Mouse (Mus musculus) neural tube, embryonic 14.5 days (tissue): ENCODE results near the gene Chrm3. TPM values are rescaled to one million over a fixed set of nuclear protein-coding genes. Genes with fewer than 3 reads are reported as not detected.
A peak's percentile ranks its signal among the peaks of the same experiment; 100 is the strongest.
"Not testable (repeated sequence)": the region's sequence is repeated elsewhere in the genome, so short reads cannot be mapped to it uniquely, and the experiment has no call there.

Experiments
- ATAC-seq: fragments of 200-750 bp; cut with Nextera tagmentation; 2 replicates; pipeline ENCODE4 v1.8.0; 2017; ENCODE audit warnings: low read depth, mild to moderate bottlenecking, moderate TSS enrichment, moderate library complexity
- H3K27ac ChIP-seq: fragments of 300-500 bp; sonication (generic); 2 replicates; pipeline ENCODE4 v1.5.1; 2014; ENCODE audit warnings: low read depth, mild to moderate bottlenecking, control low read depth, low read length, moderate library complexity, mixed read lengths
- H3K27me3 ChIP-seq: fragments of 300-500 bp; sonication (generic); 2 replicates; pipeline ENCODE4 v1.6.1; 2014; ENCODE audit warnings: low read length; ENCODE audit not compliant: control insufficient read depth, insufficient read depth
- H3K36me3 ChIP-seq: fragments of 300-500 bp; sonication (generic); 2 replicates; pipeline ENCODE4 v1.6.1; 2014; ENCODE audit warnings: low read length, mixed read lengths; ENCODE audit not compliant: control insufficient read depth, insufficient read depth
- H3K4me1 ChIP-seq: fragments of 300-500 bp; sonication (generic); 2 replicates; pipeline ENCODE4 v1.6.1; 2014; ENCODE audit warnings: low read length; ENCODE audit not compliant: control insufficient read depth, insufficient read depth
- H3K4me2 ChIP-seq: fragments of 300-500 bp; sonication (generic); 2 replicates; pipeline ENCODE4 v1.6.1; 2014; ENCODE audit warnings: mild to moderate bottlenecking, low read depth, low read length, control low read depth
- H3K4me3 ChIP-seq: fragments of 300-500 bp; sonication (generic); 2 replicates; pipeline ENCODE4 v1.5.1; 2014; ENCODE audit warnings: low read depth, low read length, control low read depth, mixed read lengths
- H3K9ac ChIP-seq: fragments of 300-500 bp; sonication (generic); replicated peaks from 2 replicates; pipeline ENCODE4 v1.6.1; 2014; ENCODE audit warnings: low read depth, mild to moderate bottlenecking, control low read depth, low read length, mixed read lengths
- H3K9me3 ChIP-seq: fragments of 300-500 bp; sonication (generic); 2 replicates; pipeline ENCODE4 v1.6.1; 2016; ENCODE audit warnings: low read length; ENCODE audit not compliant: control insufficient read depth
- WGBS: fragments of 180-500 bp; shearing (Covaris S2); extraction: QIAGEN DNeasy Blood & Tissue Kit; methylation state at CpG from one replicate; pipeline ENCODE4 v1.1.7; 2014; 5-methylcytosine and 5-hydroxymethylcytosine counted together
- microRNA-seq: library from miRNA; unstranded; fragments of <30 nt; microRNA quantifications from one replicate; pipeline ENCODE4, GENCODE M21; 2016
- polyA plus RNA-seq: library from polyadenylated mRNA; unstranded; fragments of >200 nt; fragmentation: Nextera tagmentation; extraction: Ambion mirVana; gene quantifications from 2 replicates; pipeline ENCODE4 v1.2.1, GENCODE M21; 2014

Gene Chrm3
- polyA plus RNA-seq, 1 experiment from 2014 or later: 5.2 TPM

DNA sequence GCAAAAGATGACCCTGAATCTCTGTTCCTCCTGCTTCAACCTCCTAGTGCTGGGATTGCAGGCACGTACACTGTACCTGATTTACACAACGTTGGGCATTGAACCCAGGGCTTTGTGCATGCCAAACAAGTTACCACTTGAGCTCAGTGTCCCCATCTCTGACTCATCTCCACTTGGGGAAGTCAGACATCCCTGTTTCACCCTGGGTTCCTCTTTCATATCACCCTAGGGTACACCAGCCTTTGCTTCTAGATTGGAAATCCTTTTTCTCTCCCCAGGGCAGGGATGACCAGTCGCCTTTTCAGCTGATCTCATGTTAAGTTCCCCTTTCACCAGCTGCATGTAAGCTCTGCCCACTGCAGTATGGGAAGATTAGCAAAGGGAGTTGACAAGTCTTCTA is 487.3 kb downstream of the Chrm3 start:
- no peak for ATAC-seq
- Histone ChIP-seq H3K27me3 (no peaks in the 10 kb centered on the region), H3K36me3 (no peaks in the 10 kb centered on the region), H3K4me3 (no peak overlapping the region), H3K27ac (no peak overlapping the region), H3K4me2 (no peak overlapping the region), H3K4me1 (no peaks in the 10 kb centered on the region), H3K9ac (no peak overlapping the region), H3K9me3 (no peaks in the 10 kb centered on the region)
- 74% methylated on average over 3 of the region's 3 CpGs for WGBS

- Histone ChIP-seq H3K4me2 (no peak overlapping the region), H3K4me1 (no peaks in the 10 kb centered on the region), H3K9ac (no peak overlapping the region), H3K36me3 (no peaks in the 10 kb centered on the region), H3K4me3 (no peak overlapping the region), H3K9me3 (no peaks in the 10 kb centered on the region), H3K27me3 (no peaks in the 10 kb centered on the region), H3K27ac (no peak overlapping the region)
- ATAC-seq: no peak
- WGBS: 76% methylated on average over 2 of the region's 2 CpGs
Measured at GRCm38 (mm10) chr13:9866161-9866560, 494.5 kb downstream of the Chrm3 start.

DNA sequence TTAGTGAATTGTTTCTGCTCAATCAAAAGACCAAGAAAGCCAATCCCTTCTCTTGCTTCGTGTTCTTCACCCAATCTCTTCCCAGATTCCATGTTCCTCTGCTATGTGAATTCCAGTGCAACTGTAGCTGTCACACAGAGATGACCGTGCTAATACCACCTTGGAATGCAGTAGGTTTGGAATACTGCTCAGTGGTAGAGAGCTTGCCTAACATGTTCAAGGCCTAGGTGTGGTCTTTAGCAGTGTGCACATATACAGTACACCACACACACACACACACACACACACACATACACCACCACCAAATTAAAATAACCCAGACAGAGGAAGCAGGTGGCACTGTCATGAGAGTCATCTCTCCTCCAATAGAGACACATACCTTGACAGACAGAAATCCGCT is 513.1 kb downstream of the Chrm3 start:
- H3K27me3 ChIP-seq: no peaks in the 10 kb centered on the region
- peak; percentile 60 for ATAC-seq
- 79% methylated on average over 3 of the region's 3 CpGs for WGBS
- no peaks in the 10 kb centered on the region for H3K36me3 ChIP-seq
- no peak overlapping the region for H3K27ac ChIP-seq
- no peak overlapping the region for H3K9ac ChIP-seq
- no peaks in the 10 kb centered on the region for H3K9me3 ChIP-seq
- no peaks in the 10 kb centered on the region for H3K4me1 ChIP-seq
- H3K4me3 ChIP-seq: no peak overlapping the region
- no peak overlapping the region for H3K4me2 ChIP-seq

GRCm38 (mm10) chr13:9846543-9847434 is 513.9 kb downstream of the Chrm3 start:
- Histone ChIP-seq H3K9ac (no peak overlapping the region), H3K4me3 (no peak overlapping the region), H3K36me3 (no peaks in the 10 kb centered on the region), H3K9me3 (no peaks in the 10 kb centered on the region), H3K27me3 (no peaks in the 10 kb centered on the region), H3K27ac (no peak overlapping the region), H3K4me2 (0 out of 2 replicates have a peak overlapping the region, but pooled peaks have one; percentile 9), H3K4me1 (no peaks in the 10 kb centered on the region)
- ATAC-seq: peak; percentile 93
- 33% methylated on average over 14 of the region's 14 CpGs for WGBS

- not testable (repeated sequence) for H3K27ac ChIP-seq, H3K4me2 ChIP-seq, H3K9ac ChIP-seq, ATAC-seq, H3K4me3 ChIP-seq, H3K4me1 ChIP-seq, H3K27me3 ChIP-seq, H3K9me3 ChIP-seq, H3K36me3 ChIP-seq
- WGBS: 76% methylated on average over 33 of the region's 33 CpGs
Measured at GRCm38 (mm10) chr13:9834146-9834679, 526.4 kb downstream of the Chrm3 start.

DNA sequence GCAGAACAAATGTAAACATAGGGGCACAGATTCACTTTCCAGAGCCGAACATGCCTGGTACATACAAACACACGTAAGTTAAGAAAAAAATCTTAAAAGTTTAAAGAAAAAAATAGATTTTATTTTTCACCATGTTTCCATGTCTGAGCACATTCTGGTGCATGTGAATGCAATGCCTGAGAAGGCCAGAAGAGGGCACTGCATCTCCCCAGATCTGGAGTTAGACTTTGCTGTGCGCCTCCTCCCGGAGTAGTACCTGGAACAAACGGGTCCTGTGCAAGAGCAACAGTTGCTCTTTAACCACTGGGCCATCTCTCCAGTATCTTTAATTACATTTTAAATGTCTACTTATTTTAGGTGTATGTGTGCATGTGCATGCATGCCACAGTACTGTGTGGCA is 534.4 kb downstream of the Chrm3 start:
- ATAC-seq: no peak

More for the DNA sequence above, 534.4 kb downstream of the Chrm3 start:
- H3K9ac ChIP-seq: no peak overlapping the region
- 76% methylated on average over 5 of the region's 5 CpGs for WGBS
- no peak overlapping the region for H3K27ac ChIP-seq
- no peaks in the 10 kb centered on the region for H3K4me1 ChIP-seq
- H3K9me3 ChIP-seq: no peaks in the 10 kb centered on the region
- no peaks in the 10 kb centered on the region for H3K27me3 ChIP-seq
- no peak overlapping the region for H3K4me2 ChIP-seq
- H3K4me3 ChIP-seq: no peak overlapping the region
- H3K36me3 ChIP-seq: no peaks in the 10 kb centered on the region

Small RNA genes within 50 kb of the gene (microRNA-seq; reads per million reads assigned to microRNA genes)
- gene Gm24187: not detected
